Mouse (Mus musculus) heart, adult 11 months (tissue): ENCODE data around the gene Lzic.
A peak's percentile ranks its signal among the peaks of the same experiment; 100 is the strongest.

Experiments
- DNase-seq: peaks from one replicate; pipeline ENCODE4 v3.0.0; 2022

Lzic gene

DNA sequence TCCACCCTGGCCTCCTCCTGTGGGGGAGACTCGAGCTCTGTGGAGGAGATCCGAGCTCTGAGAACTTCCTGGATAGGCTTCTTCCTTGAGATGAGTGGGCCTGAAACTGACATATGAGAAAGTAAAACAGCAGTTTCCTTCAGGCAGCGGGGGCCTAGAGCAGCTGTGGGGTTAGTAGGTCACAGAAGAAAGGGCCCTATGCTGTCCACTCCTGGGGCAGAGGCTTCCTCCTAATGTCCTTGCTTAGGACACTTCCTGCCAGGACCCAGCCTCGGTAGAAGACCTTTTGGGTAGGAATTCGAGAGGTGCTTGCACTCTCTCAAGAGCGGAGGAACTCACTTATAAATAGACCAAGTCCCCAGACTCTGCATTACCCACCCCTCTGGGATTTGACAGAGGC is 44.7 kb downstream of the Lzic start:
- peak; percentile 94 for DNase-seq

DNA sequence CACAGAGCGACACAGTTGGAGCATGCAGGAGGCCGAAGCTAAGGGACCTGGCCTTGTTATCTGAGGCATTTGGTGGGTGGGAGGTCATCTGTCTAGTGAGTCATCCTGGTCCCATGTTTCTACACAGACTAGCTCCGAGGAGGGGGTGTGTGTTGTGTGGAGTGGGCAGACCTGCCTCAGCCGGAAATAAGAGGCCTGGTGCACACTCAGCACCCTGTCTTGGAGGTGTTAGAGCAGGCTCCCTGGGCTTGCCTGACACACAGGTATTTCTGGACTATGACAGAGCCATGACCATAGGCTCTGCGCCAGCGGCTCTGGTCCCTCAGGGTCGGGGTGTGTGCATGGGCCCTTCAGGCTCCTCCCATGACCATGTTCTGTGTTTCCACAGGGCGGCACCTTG is 54.4 kb downstream of the Lzic start:
- peak; percentile 97 for DNase-seq

DNA sequence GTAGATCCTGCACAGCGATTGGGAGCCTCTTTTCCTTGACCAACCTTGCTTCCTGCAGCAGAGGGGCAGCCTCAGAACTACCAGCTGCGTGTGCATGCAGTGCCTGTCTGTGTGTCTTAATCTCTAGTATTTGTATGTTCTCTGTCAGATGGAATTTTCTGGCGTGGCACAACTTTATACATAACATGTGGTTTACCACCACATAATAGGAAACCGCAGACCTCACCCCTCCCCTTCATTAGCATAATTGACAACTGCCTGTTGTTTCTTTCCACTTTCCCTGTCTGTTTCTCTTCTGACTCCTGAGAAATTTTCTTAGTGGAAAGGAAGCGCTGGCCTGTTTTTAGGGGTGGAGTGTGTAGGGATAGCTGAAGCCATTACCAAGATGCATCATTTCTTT is 56.9 kb downstream of the Lzic start:
- DNase-seq = no peak

DNA sequence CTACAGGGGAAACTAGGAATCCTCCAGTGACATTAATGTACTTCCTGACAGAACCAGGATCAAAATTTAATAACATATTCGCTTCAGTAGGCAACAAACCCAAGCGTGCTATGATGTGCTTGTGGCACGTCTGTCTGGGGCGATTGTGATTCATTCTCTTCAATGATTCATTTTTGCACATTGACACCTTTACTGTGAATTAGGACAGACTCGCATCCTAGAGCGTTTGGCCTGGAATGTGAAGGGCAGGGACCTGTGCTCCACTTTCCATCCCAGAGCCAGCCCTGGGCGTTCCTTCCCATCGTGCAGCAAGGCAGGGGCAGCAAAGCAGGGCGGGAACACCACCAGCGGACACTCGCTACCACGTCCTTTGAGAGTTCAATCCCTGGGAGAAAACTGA is 57.4 kb downstream of the Lzic start:
- no peak for DNase-seq

DNA sequence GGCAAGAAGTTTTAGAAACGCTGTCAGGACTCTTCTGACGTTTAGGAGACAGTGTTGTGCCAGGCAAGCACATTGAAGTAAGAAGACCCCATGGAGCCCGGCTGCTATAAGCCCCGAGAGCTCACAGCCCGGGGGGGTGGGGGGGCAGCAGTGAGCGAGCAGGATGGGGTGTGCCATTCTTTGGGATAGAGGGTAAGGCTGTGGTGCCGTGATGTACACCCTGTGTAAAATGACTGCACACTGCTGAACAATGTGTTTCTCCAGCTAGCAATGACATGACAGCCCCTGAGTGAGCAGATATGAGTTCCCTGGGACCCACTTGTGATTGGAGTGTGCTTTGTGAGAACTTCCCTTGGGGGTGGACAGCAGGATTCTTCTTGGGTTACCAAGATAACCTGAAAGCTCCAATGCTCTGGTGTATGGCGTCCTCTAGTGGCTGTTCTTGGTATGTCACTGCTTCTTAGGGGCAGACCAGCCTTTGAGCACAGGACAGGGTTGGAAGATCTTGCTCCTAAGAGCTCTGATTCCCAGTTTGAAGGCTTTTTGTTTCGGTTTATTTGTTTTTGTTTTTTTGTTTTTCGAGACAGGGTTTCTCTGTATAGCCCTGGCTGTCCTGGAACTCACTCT is 58.0 kb downstream of the Lzic start:
- DNase-seq = peak; percentile 96

DNA sequence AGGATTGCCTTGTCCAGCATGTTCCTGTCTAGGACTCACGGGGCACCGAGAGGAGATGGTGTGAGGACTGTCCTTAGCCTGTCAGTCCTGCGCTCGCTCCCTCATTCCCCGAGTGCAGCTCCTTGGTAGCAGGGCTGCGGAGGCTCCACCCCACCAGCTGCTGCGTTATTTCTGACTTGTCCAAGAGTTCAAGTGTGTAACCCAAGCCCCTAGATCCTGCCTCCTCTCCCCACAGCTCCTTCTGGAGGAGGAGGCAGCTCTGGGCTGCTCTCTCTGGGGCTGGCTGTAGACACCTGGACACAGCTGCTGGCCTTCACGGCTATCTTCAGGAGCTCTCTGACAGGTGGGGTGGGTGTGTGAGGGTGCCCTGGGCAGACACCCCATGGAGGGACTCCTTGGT is 59.9 kb downstream of the Lzic start:
- no peak for DNase-seq
